Mouse (Mus musculus) left cerebral cortex, postnatal 36 days (tissue): ENCODE data around the gene Egfl7. TPM values are rescaled to one million over a fixed set of nuclear protein-coding genes. Genes with fewer than 3 reads are reported as not detected.

Experiments used
- DNase-seq, 2 experiments: peaks; one replicate each; pipeline ENCODE4 v3.0.0; 2021 to 2022; ENCODE audit warnings: low spot score in 2 of 2, mixed read lengths in 1 of 2
- intact Hi-C: fragments of 180-260 bp; cut with DNase I; formaldehyde crosslinking; loops from one replicate; pipeline ENCODE4 v1.15.1; 2025
- total RNA-seq, 2 experiments: library from RNA; stranded (reverse); gene quantifications; 2 replicates each; pipeline ENCODE4 v1.2.3; 2021

The Egfl7 gene
- total RNA-seq, 2 experiments from 2014 or later, result 61.6 to 85.2 TPM

- intact Hi-C loops, result no loop called here
- DNase-seq, result no peak
Observed at GRCm38 (mm10) chr2:26606579-26606978, 26.8 kb downstream of the Egfl7 start.

DNA sequence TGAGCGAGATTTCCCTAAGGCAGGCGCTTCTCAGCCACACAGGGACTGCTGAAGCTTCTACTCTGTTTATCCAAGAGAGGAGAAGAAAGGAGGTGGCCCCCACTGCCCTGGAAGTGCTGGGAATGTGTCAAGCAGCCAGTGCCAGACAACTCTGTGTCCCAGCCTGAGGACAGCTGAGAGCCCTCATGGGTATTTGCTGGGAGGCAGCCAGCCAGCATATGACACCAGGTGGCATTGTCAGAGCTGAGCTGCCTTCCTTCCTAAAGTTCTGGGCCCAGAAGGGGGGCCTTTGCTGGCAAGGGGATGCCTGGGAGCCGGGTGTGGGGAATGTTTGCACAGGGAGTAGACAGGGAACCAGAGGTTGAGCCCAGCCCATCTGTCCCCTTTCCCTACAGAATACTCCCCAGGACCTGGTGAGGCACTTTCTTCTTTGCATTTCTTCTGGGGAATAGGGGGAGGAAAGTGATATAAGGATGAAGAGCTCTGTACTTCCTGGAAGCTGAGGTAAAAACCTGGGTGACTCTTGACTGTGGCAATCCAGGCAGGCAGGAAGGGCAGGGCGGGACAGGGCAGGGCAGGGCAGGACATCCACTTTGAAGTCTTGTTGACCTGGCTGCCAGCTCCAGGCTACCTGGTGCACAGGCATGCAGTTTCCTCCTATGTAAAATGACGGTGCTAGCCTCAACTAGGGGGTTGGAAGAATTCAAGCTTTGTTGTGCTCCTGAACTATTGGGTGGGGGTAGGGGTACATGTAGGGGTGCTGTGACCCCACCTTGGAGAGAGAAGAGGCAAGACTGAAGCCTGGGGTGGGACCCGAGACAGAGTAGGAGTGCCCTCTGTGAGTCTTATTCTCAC lies 27.5 kb downstream of the Egfl7 start:
- intact Hi-C loops, result no loop called here
- no peak for DNase-seq

- DNase-seq, result no peak
- intact Hi-C loops, result no loop called here
Observed at GRCm38 (mm10) chr2:26608781-26609180, 29.0 kb downstream of the Egfl7 start.

DNA sequence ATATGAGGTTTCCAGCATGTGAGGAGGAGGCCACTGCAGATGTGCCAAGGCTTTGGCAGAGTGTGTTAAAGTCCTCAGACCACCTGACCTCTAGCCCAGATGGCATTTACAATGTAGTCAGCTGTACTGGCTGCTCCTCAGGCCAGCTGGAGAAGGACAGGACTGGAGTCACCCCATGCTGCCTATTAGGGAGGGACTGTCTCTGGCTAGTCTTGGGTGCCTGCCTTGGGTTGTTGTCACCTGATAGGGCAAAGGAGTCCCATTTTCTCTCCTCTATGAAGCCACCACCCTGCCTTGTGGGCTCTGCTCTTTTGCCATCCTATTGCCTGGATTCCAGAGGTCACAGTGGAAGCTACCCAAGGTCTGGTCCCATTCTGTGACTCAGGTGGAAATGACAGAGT lies 29.4 kb downstream of the Egfl7 start:
- DNase-seq, result no peak
- intact Hi-C loops, result no loop called here

DNA sequence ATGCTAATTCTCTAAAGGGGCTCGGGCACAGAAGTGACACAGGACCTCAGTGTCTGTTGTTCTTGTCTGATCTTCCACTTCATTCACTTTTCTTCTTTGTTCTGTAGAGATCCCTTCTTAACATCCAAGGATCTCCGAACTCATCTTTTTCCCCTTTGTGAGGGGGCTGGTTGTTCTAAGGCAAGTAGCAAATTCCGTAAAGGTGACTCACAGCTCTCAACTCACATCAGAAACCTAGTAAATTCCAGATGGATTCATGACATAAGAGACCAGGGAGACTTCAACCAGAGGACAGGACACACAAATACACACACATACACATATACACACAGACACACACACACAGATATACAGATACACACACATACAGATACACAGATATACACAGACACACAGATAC lies 30.7 kb downstream of the Egfl7 start:
- DNase-seq, result no peak
- intact Hi-C loops, result no loop called here

GRCm38 (mm10) chr2:26611054-26611453 lies 31.2 kb downstream of the Egfl7 start:
- no peak for DNase-seq
- intact Hi-C loops, result no loop called here

GRCm38 (mm10) chr2:26611896-26612295 lies 32.1 kb downstream of the Egfl7 start:
- intact Hi-C loops, result no loop called here
- no peak for DNase-seq

DNA sequence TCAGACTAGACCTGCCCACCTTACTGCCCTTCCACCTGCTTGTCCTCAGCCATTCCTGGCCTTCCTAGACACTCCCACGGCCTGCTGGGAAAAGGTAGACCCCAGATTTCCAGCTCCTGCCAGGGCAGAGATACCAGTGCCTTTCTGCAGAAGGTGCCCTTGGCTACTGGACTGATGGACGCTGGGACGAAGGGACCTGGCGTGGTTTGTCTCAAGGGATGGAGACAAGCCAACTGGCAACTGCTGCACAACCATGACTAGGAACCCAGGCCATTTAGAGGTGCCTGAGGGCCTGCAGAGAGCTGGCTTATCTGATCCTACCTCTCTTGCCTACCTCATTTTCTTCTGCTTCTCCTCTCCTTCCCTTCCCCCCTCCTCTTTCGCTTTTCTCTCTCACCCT lies 35.1 kb downstream of the Egfl7 start:
- DNase-seq, result no peak
- intact Hi-C loops, result no loop called here

DNA sequence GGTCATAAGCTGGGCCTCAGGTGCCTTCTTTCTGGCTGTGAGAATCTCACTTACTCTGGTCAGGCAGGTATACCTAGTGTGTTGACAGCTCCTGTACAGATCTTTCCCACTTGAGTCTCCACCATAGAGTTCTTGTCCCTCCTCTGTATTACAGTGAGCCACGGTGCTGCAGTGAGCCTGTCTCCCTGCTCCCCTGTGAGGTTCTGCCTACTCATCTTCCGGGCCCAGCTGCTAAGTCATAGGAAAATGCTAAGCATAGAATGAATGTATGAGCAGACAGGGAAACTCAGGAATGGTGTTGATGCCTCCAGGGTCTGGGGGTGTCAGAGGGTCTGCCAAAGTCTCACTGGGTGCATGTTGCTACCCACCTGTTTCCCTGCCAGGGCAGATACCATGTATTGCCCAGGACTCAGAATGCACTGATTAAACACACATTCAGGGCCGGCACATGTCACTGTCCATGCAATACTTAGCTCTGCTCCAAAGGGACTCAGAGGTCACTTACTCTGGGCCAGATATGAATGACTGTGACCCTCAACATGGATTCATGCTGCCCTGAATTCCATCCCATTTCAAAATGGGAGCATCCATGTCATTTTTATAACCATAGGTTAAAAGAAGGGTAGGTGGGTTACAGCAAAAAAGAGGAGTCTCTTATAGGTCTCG lies 35.8 kb downstream of the Egfl7 start:
- intact Hi-C loops, result no loop called here
- DNase-seq, result no peak

DNA sequence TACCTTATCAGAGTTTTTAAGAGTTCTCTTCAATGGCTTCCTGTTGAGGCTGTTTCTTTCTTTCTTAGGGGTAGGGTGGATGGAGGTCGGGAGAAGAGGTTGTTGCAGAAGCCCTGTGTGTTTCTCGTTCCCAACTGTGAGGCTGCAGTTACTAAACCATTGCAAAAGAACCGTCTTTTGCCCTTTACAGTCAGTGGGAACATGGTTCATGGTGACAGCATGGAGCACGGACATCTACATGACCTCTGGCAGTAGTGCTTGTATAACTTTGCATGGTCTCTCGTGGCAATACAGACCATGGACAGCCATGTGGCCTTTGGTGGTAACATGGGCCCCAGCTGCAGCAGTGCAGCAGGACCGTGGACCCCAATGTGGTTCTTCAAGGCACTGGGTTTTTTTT lies 37.5 kb downstream of the Egfl7 start:
- no peak for DNase-seq
- intact Hi-C loops, result no loop called here

DNA sequence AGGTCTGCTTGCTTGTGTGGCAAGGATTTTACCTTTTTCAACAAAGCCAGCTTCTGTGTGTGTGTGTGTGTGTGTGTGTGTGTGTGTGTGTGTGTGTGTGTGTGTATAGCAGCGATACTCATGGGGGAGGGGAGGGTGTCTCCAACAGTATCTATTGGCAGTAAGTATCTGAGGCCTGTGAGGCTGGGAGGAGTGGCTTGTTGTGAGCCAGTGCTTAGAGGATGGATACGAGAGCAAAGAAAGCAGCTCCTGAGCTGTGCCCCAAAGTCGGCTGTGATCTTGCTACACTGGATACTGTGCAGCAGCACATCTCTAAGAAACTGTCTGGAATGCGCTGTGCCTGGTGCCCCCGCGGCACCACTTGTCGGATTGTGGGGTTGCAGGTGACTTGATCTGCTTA lies 38.1 kb downstream of the Egfl7 start:
- DNase-seq, result no peak
- intact Hi-C loops, result no loop called here

DNA sequence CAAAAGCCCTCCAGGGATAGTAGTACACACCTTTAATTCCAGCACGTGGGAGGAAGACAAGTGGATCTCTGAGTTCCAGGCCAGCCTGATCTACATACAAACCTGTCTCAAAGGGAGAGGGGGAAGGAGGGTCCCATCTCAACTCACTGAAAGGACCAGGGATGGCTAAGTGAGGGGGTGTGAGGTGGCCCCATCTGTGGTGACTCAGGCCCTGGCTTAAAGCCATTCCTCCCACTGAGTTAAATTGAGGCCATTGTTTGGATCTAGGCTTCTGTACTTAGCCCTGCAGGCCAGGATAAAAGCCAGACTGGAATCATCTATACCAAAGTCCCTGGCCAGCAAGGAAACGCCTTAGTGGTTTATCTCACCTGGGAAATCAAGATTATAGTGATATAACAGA lies 41.4 kb downstream of the Egfl7 start:
- no peak for DNase-seq
- intact Hi-C loops, result no loop called here

DNA sequence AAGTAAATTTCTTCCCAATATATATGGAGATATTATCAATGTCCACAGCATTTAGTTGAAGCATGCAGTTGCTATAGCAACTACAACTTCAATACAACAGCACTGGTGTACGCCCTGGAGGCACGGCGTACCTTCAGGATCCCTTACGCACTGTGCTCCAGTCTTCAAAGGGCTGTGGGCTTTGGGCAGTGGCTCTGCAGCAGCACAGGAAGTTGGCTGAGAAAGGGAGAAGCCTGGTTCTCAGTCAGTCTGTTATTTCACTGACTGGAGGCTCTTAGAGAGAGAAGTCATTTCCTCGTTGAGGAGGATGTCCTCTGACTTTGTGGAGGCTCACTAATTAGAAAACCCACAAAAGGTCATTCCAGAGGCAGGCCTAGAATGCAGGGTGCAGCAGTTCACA lies 43.2 kb downstream of the Egfl7 start:
- DNase-seq, result no peak
- intact Hi-C loops, result no loop called here

- intact Hi-C loops, result loop anchor here (5.0 kb wide), 1 partner anchor 178 kb away; the partner anchor contains the start of gene Sec16a
- DNase-seq, result no peak
Observed at GRCm38 (mm10) chr2:26625419-26625818, 45.6 kb downstream of the Egfl7 start.

- DNase-seq, result no peak
- intact Hi-C loops, result loop anchor here (5.0 kb wide), 1 partner anchor 179 kb away; the partner anchor contains the start of gene Sec16a
Observed at GRCm38 (mm10) chr2:26626081-26626480, 46.3 kb downstream of the Egfl7 start.

DNA sequence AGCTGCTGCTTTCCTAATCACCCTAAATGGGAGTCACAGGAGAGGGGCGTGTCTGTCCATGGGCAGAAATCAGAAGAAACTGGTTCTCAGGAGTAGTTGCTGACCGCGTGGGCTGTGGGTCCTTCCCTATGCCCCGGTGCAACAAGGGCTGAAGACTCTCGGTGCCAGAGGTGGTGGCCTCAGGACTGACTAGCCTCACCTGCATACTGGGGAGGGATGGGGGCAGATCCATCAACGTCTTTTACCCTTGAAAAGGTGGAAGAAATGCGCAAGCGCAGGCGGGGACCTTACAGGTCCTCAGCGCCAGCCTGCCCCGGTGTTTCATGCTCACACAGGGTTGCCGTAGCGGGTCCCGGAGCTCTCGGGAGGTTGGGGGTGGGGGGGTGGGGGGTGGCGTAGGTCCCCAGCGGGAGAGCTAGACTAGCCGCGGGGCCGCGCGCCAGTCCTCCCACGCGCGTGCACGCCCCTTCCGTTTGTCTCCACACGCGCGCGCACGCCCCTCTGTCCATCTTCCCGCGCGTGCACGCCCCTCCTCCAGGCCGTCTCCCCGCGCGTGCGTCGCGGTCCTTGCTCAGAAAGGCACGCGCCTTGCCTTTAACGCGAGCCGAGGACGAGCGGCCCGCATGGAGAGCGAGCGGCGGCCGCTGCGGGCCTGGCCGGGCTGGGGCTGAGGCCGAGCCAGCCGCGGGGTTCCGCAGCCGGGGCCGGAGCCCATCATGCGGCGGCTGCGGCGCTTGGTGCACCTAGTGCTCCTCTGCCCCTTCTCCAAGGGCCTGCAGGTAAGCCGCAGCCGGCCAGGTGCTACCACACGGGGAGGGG lies 48.3 kb downstream of the Egfl7 start, which contains the start of gene Fam69b:
TSS of gene Fam69b (plus strand) at position 537 of the 819 bp plus-strand sequence.
- peak; percentile 85 to 91 for DNase-seq
- intact Hi-C loops, result loop anchor here (5.0 kb wide), 1 partner anchor 181 kb away; the partner anchor contains the start of gene Sec16a

DNA sequence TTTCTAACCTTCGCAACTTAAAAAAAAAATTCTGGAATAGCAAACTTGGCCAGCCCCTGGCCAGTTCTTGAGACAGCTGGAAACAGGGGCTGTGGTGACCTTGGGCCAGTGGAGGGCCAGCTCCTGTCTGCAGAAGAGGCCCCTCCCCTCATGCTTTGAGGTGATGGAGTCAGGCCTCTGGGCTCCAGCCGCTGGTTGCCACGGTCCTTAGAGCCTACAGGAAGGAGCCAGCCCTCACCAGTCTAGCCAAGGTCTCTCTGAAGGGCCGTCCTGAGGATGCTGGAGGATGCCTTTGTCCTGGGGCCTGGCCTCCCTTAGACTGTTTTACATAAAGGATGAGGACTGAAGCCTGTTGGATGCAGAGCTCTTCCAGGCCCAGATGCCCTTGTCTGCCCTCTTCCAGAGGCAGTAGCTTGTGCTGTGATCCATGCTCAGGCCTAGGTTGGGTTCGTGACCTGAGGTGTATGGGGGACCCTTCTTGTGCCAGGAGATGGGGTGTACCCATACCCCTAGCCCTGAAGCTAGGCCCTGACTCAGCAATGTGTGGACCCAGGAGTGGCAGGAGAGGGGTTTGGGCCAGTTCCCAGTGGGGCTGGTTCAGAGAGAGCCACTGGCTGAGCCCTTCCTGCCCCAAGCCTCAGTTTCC lies 49.1 kb downstream of the Egfl7 start:
- intact Hi-C loops, result loop anchor here (5.0 kb wide), 1 partner anchor 182 kb away; the partner anchor contains the start of gene Sec16a
- DNase-seq, result no peak

- intact Hi-C loops, result loop anchor here (10.0 kb wide), 1 partner anchor 382 kb away; no protein-coding TSS in a partner anchor
- DNase-seq, result no peak
Observed at GRCm38 (mm10) chr2:26632541-26633395, 53.0 kb downstream of the Egfl7 start.
